In genomic region chr14:92622953-92623352, GRCm38 (mm10) we compare ENCODE assay signal across 27 mouse cellular contexts.
"Had no signal": no experiment of that assay in that cellular context is flagged by ENCODE, and none has a peak within 500 bp of the region (broad histone marks: within the 10 kb centered on the region; RNA-seq: fewer than 3 reads in every experiment).

No protein-coding gene starts in this region.

- H3K9me3 ChIP-seq: heart, embryonic 10.5 days; heart, embryonic 12.5 days; hindbrain, embryonic 10.5 days; hindbrain, embryonic 12.5 days; intestine, embryonic 15.5 days; limb, embryonic 10.5 days; limb, embryonic 12.5 days; liver, embryonic 13.5 days; liver, embryonic 15.5 days had no signal

- H3K4me3 ChIP-seq: gastrocnemius, adult 2 months; heart, embryonic 10.5 days; heart, embryonic 12.5 days; hindbrain, embryonic 10.5 days; hindbrain, embryonic 12.5 days; intestine, embryonic 15.5 days; layer of hippocampus, adult 2 months; left cerebral cortex, adult 2 months; limb, embryonic 10.5 days; limb, embryonic 12.5 days; liver, embryonic 13.5 days; liver, embryonic 15.5 days had no signal

- H3K36me3 ChIP-seq: heart, embryonic 10.5 days; heart, embryonic 12.5 days; hindbrain, embryonic 10.5 days; hindbrain, embryonic 12.5 days; intestine, embryonic 15.5 days; limb, embryonic 10.5 days; limb, embryonic 12.5 days; liver, embryonic 13.5 days; liver, embryonic 15.5 days had no signal

- H3K27ac ChIP-seq: gastrocnemius, adult 2 months; heart, embryonic 10.5 days; hindbrain, embryonic 10.5 days; hindbrain, embryonic 12.5 days; hindbrain, embryonic 14.5 days; intestine, embryonic 15.5 days; layer of hippocampus, adult 2 months; left cerebral cortex, adult 2 months; limb, embryonic 10.5 days; limb, embryonic 12.5 days; liver, embryonic 13.5 days; liver, embryonic 15.5 days had no signal

- H3K27me3 ChIP-seq: heart, embryonic 12.5 days; hindbrain, embryonic 12.5 days; intestine, embryonic 15.5 days; limb, embryonic 12.5 days; liver, embryonic 13.5 days; liver, embryonic 15.5 days had no signal

- DNase-seq: gastrocnemius, adult 2 months; gastrocnemius, postnatal 10 days; gastrocnemius, postnatal 25 days; heart, adult 18-20 months; heart, postnatal 10 days; heart, postnatal 4 days; kidney, adult 18-20 months; kidney, adult 8-10 months; kidney, postnatal 10 days; kidney, postnatal 25 days; kidney, postnatal 4 days; liver; liver, embryonic 13.5 days had no signal

- H3K4me1 ChIP-seq: heart, embryonic 10.5 days; heart, embryonic 12.5 days; hindbrain, embryonic 10.5 days; hindbrain, embryonic 12.5 days; intestine, embryonic 15.5 days; limb, embryonic 10.5 days; limb, embryonic 12.5 days; liver, embryonic 13.5 days; liver, embryonic 15.5 days had no signal

- H3K9ac ChIP-seq: heart, embryonic 12.5 days; hindbrain, embryonic 12.5 days; hindbrain, embryonic 14.5 days; intestine, embryonic 15.5 days; limb, embryonic 12.5 days; liver, embryonic 13.5 days; liver, embryonic 15.5 days had no signal

- ATAC-seq: hindbrain, embryonic 16.5 days; inflammation-experienced regulatory T-cells, adult 6 months; intestine, embryonic 15.5 days; intestine, postnatal 0 days had no signal
